Mouse (Mus musculus) neutrophil, adult 65 days (primary cell): Measurements from ENCODE around the gene Zfp84. TPM values are rescaled to one million over a fixed set of nuclear protein-coding genes. Genes with fewer than 3 reads are reported as not detected.

Experiments used
- total RNA-seq: library from RNA; stranded (reverse); gene quantifications from 2 replicates; pipeline ENCODE4 v1.2.4, GENCODE M21; 2023

Gene Zfp84
- total RNA-seq, result 9.6 TPM in 2 replicates

GRCm38 (mm10) chr7:29768090-29768900 lies at the start of gene Zfp84:
Zfp84 (plus strand) TSS chr7:29768552.

DNA sequence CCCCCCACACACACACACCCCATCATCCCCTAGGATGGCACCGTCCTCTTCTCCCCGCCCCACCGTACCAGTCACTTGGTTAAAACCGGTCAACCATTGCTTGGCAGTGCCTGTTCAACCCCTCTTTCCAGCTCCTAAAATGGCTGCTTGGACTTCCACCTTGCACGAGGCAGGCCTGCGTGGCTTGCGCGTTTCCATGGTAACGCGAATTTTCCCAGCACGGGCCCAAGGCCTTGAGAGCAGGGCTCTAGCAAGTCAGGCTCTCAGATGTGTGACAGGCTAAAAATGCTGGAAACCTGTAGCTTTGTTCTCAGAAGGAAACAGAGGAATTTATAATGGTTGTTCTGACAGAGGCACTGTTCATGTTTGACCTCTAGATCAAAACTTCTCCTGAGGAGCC lies 41.5 kb upstream of the Zfp84 start, which contains the start of gene Catsperg2:
Gene Catsperg2, minus strand, starts transcription at position 173 of the 400 bp plus-strand sequence.

DNA sequence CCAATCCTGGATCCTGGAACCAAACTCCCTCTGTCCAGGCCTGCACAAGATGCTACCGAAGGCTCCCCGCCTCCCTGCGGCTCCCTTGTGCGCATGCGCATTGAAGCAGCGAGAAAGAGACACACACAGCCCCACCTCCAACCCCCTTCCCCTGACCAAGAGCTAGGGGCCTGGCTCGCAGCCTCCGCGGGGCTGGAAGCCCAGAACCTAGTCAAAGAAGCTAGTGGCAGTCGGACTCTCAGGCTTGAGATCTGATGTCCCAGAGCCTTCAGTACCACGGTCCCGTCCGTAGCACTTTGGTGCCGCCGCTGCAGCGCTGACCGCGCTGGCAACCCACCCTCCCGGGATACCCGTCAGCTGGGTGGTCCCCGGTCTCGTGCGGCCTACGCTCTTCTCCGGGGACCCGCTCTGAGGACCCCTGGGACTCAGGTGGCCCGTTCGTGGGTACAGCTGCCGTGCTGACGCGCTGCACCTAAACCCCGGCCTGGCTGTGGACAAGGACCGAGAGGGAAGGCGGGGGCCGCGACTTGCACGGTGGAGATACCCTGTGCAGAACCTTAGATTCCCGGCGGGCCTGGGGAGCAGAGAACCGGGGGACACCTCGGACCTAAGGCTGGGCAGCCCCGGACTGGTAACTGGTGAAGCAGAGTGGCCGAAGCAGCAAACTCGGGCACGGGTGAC lies 15.7 kb downstream of the Zfp84 start, which contains the start of gene Zfp30:
Gene Zfp30, plus strand, starts transcription at position 128 of the 681 bp plus-strand sequence.

GRCm38 (mm10) chr7:29815910-29816429 lies 47.6 kb downstream of the Zfp84 start, which contains the start of gene Zfp790:
Zfp790 (plus strand) TSS chr7:29816114.

Other genes with a start within 250 kb of the Zfp84 start
- gene Sipa1l3, start 249.9 kb upstream of the Zfp84 start, total RNA-seq, result 31.2 and 44.8 TPM in 2 replicates
- gene Catsperg2, start 41.5 kb upstream of the Zfp84 start, total RNA-seq, result not detected in 2 replicates
- gene Zfp30, start 15.4 kb downstream of the Zfp84 start, total RNA-seq, result 0.13 TPM in 1 of 2 replicates, not detected in the other
- gene Zfp790, start 47.6 kb downstream of the Zfp84 start, total RNA-seq, result 2.6 TPM in 2 replicates
- gene Zfp940, start 85.1 kb downstream of the Zfp84 start, total RNA-seq, result 0.23 and 0.35 TPM in 2 replicates
- gene Zfp420, start 91.4 kb downstream of the Zfp84 start, total RNA-seq, result 1.6 and 2.9 TPM in 2 replicates
- gene Zfp27, start 138.0 kb downstream of the Zfp84 start, total RNA-seq, result 1.5 and 1.6 TPM in 2 replicates
- gene Zfp383, start 139.7 kb downstream of the Zfp84 start, total RNA-seq, result 0.16 and 0.20 TPM in 2 replicates
- 1.9 and 2.3 TPM in 2 replicates for gene Zfp74, start 185.5 kb downstream of the Zfp84 start, total RNA-seq
- 14.7 and 22.5 TPM in 2 replicates for gene Zfp568, start 215.4 kb downstream of the Zfp84 start, total RNA-seq